Mouse (Mus musculus): ENCODE measurements around the gene Nxpe5. TPM values are rescaled to one million over a fixed set of nuclear protein-coding genes. Genes with fewer than 3 reads are reported as not detected.

Nxpe5 gene
- polyA plus RNA-seq, 1 experiment from 2014 or later, result not detected

GRCm38 (mm10) chr5:138256094-138256467 lies 30.4 kb downstream of the Nxpe5 start:
- peak overlapping the region; percentile 42; the same call in 1 of the 2 replicates for H3K27ac ChIP-seq
- peak overlapping the region; percentile 81 for H3K4me2 ChIP-seq (replicated peaks)
- H3K27me3 ChIP-seq (replicated peaks), result no peaks in the 10 kb centered on the region
- no peak; the same call in 1 of the 2 replicates for ATAC-seq (ENCODE audit: low FRiP score, low read depth)
- peak overlapping the region; percentile 63 for H3K4me3 ChIP-seq
- 27% methylated on average over 7 of the region's 7 CpGs for WGBS
- H3K4me1 ChIP-seq, result peaks cover 15% of the 10 kb centered on the region
- peaks cover 31% of the 10 kb centered on the region for H3K36me3 ChIP-seq
- no peaks in the 10 kb centered on the region for H3K9me3 ChIP-seq
- peak overlapping the region; percentile 69 for H3K9ac ChIP-seq

- no peak for ATAC-seq (ENCODE audit: low FRiP score, low read depth)
- WGBS, result 89% methylated on average over 10 of the region's 10 CpGs
- no peak overlapping the region; the same call in 1 of the 2 replicates for H3K4me2 ChIP-seq (replicated peaks)
Observed at GRCm38 (mm10) chr5:138256966-138257584, 31.4 kb downstream of the Nxpe5 start.

GRCm38 (mm10) chr5:138257585-138257978 lies 31.9 kb downstream of the Nxpe5 start:
- Histone ChIP-seq H3K4me1 (peaks cover 25% of the 10 kb centered on the region), H3K27ac (no peak overlapping the region), H3K36me3 (peaks cover 44% of the 10 kb centered on the region), H3K4me2 (replicated peaks) (no peak overlapping the region), H3K4me3 (no peak overlapping the region), H3K9ac (no peak overlapping the region), H3K9me3 (no peaks in the 10 kb centered on the region), H3K27me3 (replicated peaks) (no peaks in the 10 kb centered on the region)
- WGBS, result 94% methylated on average over 4 of the region's 4 CpGs
- ATAC-seq (ENCODE audit: low FRiP score, low read depth), result no peak

More at GRCm38 (mm10) chr5:138256966-138257584, 31.4 kb downstream of the Nxpe5 start:
- no peak overlapping the region for H3K9ac ChIP-seq
- no peaks in the 10 kb centered on the region for H3K27me3 ChIP-seq (replicated peaks)
- no peak overlapping the region for H3K27ac ChIP-seq
- peaks cover 41% of the 10 kb centered on the region for H3K36me3 ChIP-seq
- no peak overlapping the region for H3K4me3 ChIP-seq
- no peaks in the 10 kb centered on the region for H3K9me3 ChIP-seq
- H3K4me1 ChIP-seq, result peaks cover 20% of the 10 kb centered on the region

- H3K9me3 ChIP-seq, result no peaks in the 10 kb centered on the region
- no peak overlapping the region for H3K9ac ChIP-seq
- H3K4me3 ChIP-seq, result no peak overlapping the region
- H3K27me3 ChIP-seq (replicated peaks), result no peaks in the 10 kb centered on the region
- 75% methylated on average over 3 of the region's 3 CpGs for WGBS
- no peak overlapping the region for H3K4me2 ChIP-seq (replicated peaks)
- peaks cover 44% of the 10 kb centered on the region for H3K36me3 ChIP-seq
- H3K27ac ChIP-seq, result no peak overlapping the region
- peaks cover 30% of the 10 kb centered on the region for H3K4me1 ChIP-seq
- no peak for ATAC-seq (ENCODE audit: low FRiP score, low read depth)
Observed at GRCm38 (mm10) chr5:138258078-138258477, 32.4 kb downstream of the Nxpe5 start.

GRCm38 (mm10) chr5:138258542-138258941 lies 32.8 kb downstream of the Nxpe5 start:
- Histone ChIP-seq H3K4me1 (peaks cover 33% of the 10 kb centered on the region), H3K36me3 (peaks cover 44% of the 10 kb centered on the region), H3K4me3 (no peak overlapping the region), H3K27ac (no peak overlapping the region), H3K4me2 (replicated peaks) (no peak overlapping the region), H3K27me3 (replicated peaks) (no peaks in the 10 kb centered on the region), H3K9me3 (no peaks in the 10 kb centered on the region), H3K9ac (no peak overlapping the region)
- ATAC-seq (ENCODE audit: low FRiP score, low read depth), result no peak
- WGBS, result 85% methylated on average over 6 of the region's 6 CpGs

GRCm38 (mm10) chr5:138258993-138259392 lies 33.3 kb downstream of the Nxpe5 start:
- no peaks in the 10 kb centered on the region for H3K9me3 ChIP-seq
- H3K36me3 ChIP-seq, result peaks cover 44% of the 10 kb centered on the region
- H3K27ac ChIP-seq, result no peak overlapping the region
- H3K27me3 ChIP-seq (replicated peaks), result no peaks in the 10 kb centered on the region
- ATAC-seq (ENCODE audit: low FRiP score, low read depth), result no peak
- no peak overlapping the region for H3K4me2 ChIP-seq (replicated peaks)
- no peak overlapping the region for H3K9ac ChIP-seq
- 48% methylated on average over 7 of the region's 7 CpGs for WGBS
- H3K4me1 ChIP-seq, result peaks cover 33% of the 10 kb centered on the region
- no peak overlapping the region for H3K4me3 ChIP-seq

- Histone ChIP-seq H3K27ac (no peak overlapping the region), H3K4me3 (0 out of 2 replicates have a peak overlapping the region, but pooled peaks have one; percentile 5), H3K9me3 (no peaks in the 10 kb centered on the region), H3K4me1 (peaks cover 34% of the 10 kb centered on the region), H3K27me3 (replicated peaks) (no peaks in the 10 kb centered on the region), H3K9ac (0 out of 2 replicates have a peak overlapping the region, but pooled peaks have one; percentile 13), H3K36me3 (peaks cover 44% of the 10 kb centered on the region), H3K4me2 (replicated peaks) (no peak overlapping the region; the same call in 1 of the 2 replicates)
- WGBS, result 86% methylated on average over 10 of the region's 10 CpGs
- ATAC-seq (ENCODE audit: low FRiP score, low read depth), result no peak
Observed at GRCm38 (mm10) chr5:138260051-138260450, 34.4 kb downstream of the Nxpe5 start.

GRCm38 (mm10) chr5:138260834-138261233 lies 35.1 kb downstream of the Nxpe5 start:
- WGBS, result 92% methylated on average over 11 of the region's 11 CpGs
- no peak for ATAC-seq (ENCODE audit: low FRiP score, low read depth)
- Histone ChIP-seq H3K4me1 (peaks cover 34% of the 10 kb centered on the region), H3K9ac (no peak overlapping the region), H3K4me3 (no peak overlapping the region), H3K4me2 (replicated peaks) (no peak overlapping the region), H3K27me3 (replicated peaks) (no peaks in the 10 kb centered on the region), H3K9me3 (no peaks in the 10 kb centered on the region), H3K36me3 (peaks cover 47% of the 10 kb centered on the region), H3K27ac (no peak overlapping the region)

GRCm38 (mm10) chr5:138262001-138262400 lies 36.3 kb downstream of the Nxpe5 start:
- 87% methylated on average over 4 of the region's 4 CpGs for WGBS
- Histone ChIP-seq H3K36me3 (peaks cover 52% of the 10 kb centered on the region), H3K27me3 (replicated peaks) (no peaks in the 10 kb centered on the region), H3K4me1 (peaks cover 22% of the 10 kb centered on the region), H3K9ac (peak overlapping the region; percentile 97; the same call in 1 of the 2 replicates), H3K4me3 (no peak overlapping the region), H3K27ac (no peak overlapping the region), H3K9me3 (no peaks in the 10 kb centered on the region), H3K4me2 (replicated peaks) (peak overlapping the region; percentile 100)
- ATAC-seq (ENCODE audit: low FRiP score, low read depth), result no peak

GRCm38 (mm10) chr5:138262582-138263240 lies 37.0 kb downstream of the Nxpe5 start:
- H3K27me3 ChIP-seq (replicated peaks), result no peaks in the 10 kb centered on the region
- peak overlapping the region; percentile 97 for H3K9ac ChIP-seq
- peak overlapping the region; percentile 100 for H3K4me2 ChIP-seq (replicated peaks)
- H3K36me3 ChIP-seq, result peaks cover 52% of the 10 kb centered on the region
- H3K4me1 ChIP-seq, result peaks cover 21% of the 10 kb centered on the region
- no peak overlapping the region for H3K27ac ChIP-seq
- 72% methylated on average over 18 of the region's 18 CpGs for WGBS
- ATAC-seq (ENCODE audit: low FRiP score, low read depth), result no peak
- peak overlapping the region; percentile 97 for H3K4me3 ChIP-seq
- no peaks in the 10 kb centered on the region for H3K9me3 ChIP-seq

- Histone ChIP-seq H3K27me3 (replicated peaks) (no peaks in the 10 kb centered on the region), H3K36me3 (peaks cover 46% of the 10 kb centered on the region), H3K9ac (peak within 1 kb of the TSS; percentile 97), H3K27ac (peak within 1 kb of the TSS; percentile 32; the same call in 1 of the 2 replicates), H3K4me3 (peak within 1 kb of the TSS; percentile 97), H3K4me2 (replicated peaks) (peak within 1 kb of the TSS; percentile 100), H3K4me1 (peaks cover 21% of the 10 kb centered on the region), H3K9me3 (no peaks in the 10 kb centered on the region)
- peak; percentile 88 for ATAC-seq (ENCODE audit: low FRiP score, low read depth)
- WGBS, result under 1% methylated on average over 65 of the region's 71 CpGs
Observed at GRCm38 (mm10) chr5:138263260-138264206, 37.8 kb downstream of the Nxpe5 start, which contains the start of gene BC037034. Gene BC037034 (minus strand): TSS chr5:138264033.

- H3K9ac ChIP-seq, result peak overlapping the region; percentile 97
- no peak for ATAC-seq (ENCODE audit: low FRiP score, low read depth)
- H3K27me3 ChIP-seq (replicated peaks), result no peaks in the 10 kb centered on the region
- H3K36me3 ChIP-seq, result peaks cover 39% of the 10 kb centered on the region
- WGBS, result 13% methylated on average over 6 of the region's 6 CpGs
- no peak overlapping the region for H3K27ac ChIP-seq
- H3K4me1 ChIP-seq, result peaks cover 21% of the 10 kb centered on the region
- no peaks in the 10 kb centered on the region for H3K9me3 ChIP-seq
- peak overlapping the region; percentile 100 for H3K4me2 ChIP-seq (replicated peaks)
- peak overlapping the region; percentile 97 for H3K4me3 ChIP-seq
Observed at GRCm38 (mm10) chr5:138264207-138264578, 38.5 kb downstream of the Nxpe5 start.
